Mouse (Mus musculus) macrophage (primary cell): Measurements from ENCODE around the gene Apobr. TPM values are rescaled to one million over a fixed set of nuclear protein-coding genes. Genes with fewer than 3 reads are reported as not detected.

Source experiments
- H3K27ac ChIP-seq: fragments of 350-480 bp; formaldehyde crosslinking; 2 replicates; pipeline ENCODE4 v1.9.0; 2021
- H3K36me3 ChIP-seq: fragments of 350-480 bp; formaldehyde crosslinking; 2 replicates; pipeline ENCODE4 v1.9.0; 2021; ENCODE audit errors: inconsistent target
- H3K4me3 ChIP-seq: fragments of 350-480 bp; formaldehyde crosslinking; 2 replicates; pipeline ENCODE4 v1.9.0; 2021; ENCODE audit errors: inconsistent target
- H3K79me2 ChIP-seq: fragments of 350-480 bp; formaldehyde crosslinking; 2 replicates; pipeline ENCODE4 v1.9.0; 2021; ENCODE audit errors: inconsistent target
- WGBS: methylation state at CpG from one replicate; pipeline ENCODE4 v1.1.7; 2026; ENCODE audit warnings: inconsistent platforms; ENCODE audit not compliant: missing documents; 5-methylcytosine and 5-hydroxymethylcytosine counted together
- polyA plus RNA-seq: library from polyadenylated mRNA; stranded (reverse); fragments of 250-400 nt; gene quantifications from 3 replicates; pipeline ENCODE4 v1.2.4, GENCODE M21; 2018; ENCODE audit warnings: inconsistent platforms
- total RNA-seq, 78 experiments: library from RNA; depleted of rRNA; stranded (reverse); fragments of 250-400 nt; gene quantifications; 1 replicate in 9 of 78; 2 replicates in 24 of 78; 3 replicates in 43 of 78; 4 replicates in 2 of 78; pipeline ENCODE4 v1.2.4; 2018; ENCODE audit warnings: inconsistent platforms in 56 of 78

Apobr gene
- 100 to 1,000 TPM in 25 of 26 experiments, 10 to 100 TPM in 1; 91.4 to 389 (median 168) TPM for total RNA-seq (2018; cell fraction: chromatin; rRNA removed)
- 100 to 1,000 TPM in 2 of 26 experiments, 10 to 100 TPM in 24; 48.9 to 110 (median 75.0) TPM for total RNA-seq (2018; cell fraction: cytosol; rRNA removed)
- 100 to 1,000 TPM; 123 to 332 (median 182) TPM for total RNA-seq (2018; cell fraction: nucleus; rRNA removed)
- polyA plus RNA-seq = 51.3 to 183 TPM (median 99.8 TPM) in 3 replicates

DNA sequence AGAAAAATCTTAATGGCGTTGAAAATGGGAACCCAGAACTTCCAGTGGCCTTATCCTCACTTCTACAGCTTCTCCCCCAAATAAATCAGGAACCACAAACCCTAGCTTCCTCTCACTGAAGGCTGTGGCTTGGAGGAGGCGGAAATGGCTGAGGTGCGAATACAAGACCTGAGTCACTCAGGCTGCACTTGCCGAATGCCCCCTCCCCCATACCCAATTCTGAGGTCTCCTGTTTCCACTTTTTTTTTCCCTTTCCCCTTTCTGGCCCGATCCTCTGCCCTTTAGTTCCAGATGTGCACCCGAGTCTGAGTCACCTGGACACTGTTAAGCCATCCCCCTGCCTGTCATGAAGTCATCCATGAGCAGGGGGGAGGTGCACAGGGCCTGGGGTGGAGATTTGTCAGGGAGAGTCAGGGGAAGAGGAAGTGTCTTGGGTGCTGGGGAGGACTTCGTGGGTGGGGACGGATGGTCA, at the start of gene Apobr:
TSS of gene Apobr (plus strand) at position 437 of the 472 bp plus-strand sequence.
- H3K27ac ChIP-seq = peak within 1 kb of the TSS; percentile 94
- 0% methylated on average over 8 of the region's 8 CpGs for whole genome bisulfite sequencing
- peaks cover 79% of the 10 kb centered on the region for H3K79me2 ChIP-seq
- H3K36me3 ChIP-seq = peaks cover 38% of the 10 kb centered on the region
- peak within 1 kb of the TSS; percentile 72 for H3K4me3 ChIP-seq

DNA sequence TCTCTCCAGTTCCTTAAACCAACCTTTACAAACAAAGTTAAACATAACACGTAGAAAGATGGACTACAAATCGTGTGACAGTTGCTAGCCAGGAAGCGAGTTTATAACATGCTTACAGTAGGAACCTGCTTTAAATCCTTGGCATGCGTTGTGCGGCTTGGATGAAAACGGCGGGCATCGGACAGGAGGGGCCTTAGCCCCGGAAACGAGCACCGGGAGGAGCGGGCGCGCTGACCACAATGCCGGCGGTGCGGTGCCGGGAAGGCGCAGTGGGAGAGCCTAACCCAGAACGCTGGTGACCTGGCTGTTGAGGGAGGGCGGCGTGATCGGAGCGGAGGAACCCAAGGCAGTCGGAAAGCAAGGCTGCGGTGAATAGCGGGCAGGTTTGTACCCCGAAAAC, 49.0 kb upstream of the Apobr start:
- H3K4me3 ChIP-seq = no peak overlapping the region; the same call in 1 of the 2 replicates
- H3K27ac ChIP-seq = no peak overlapping the region
- H3K36me3 ChIP-seq = no peaks in the 10 kb centered on the region
- H3K79me2 ChIP-seq = no peaks in the 10 kb centered on the region
- 2% methylated on average over 28 of the region's 28 CpGs for WGBS

DNA sequence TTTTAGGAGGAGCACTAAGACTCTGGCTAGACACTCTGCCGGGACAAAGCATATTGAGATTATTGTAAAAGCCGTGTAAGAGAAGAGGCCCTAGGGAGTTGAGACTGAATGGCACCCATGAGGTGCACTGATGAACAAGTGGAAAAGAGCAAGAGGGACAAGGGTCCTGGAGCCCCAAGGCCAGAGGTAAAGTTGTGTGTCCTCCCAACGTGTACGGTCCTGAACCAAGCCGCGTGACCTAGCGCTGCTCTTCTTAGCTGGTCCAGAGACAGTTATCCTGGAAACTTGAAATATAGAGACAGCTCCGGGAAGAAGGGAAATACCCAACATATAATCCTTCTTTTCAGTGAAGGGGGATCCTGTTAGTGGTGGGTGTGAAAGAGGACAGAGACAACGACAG, 48.3 kb upstream of the Apobr start:
- whole genome bisulfite sequencing = 77% methylated on average over 9 of the region's 9 CpGs
- Histone ChIP-seq H3K27ac (no peak overlapping the region), H3K36me3 (no peaks in the 10 kb centered on the region), H3K79me2 (no peaks in the 10 kb centered on the region), H3K4me3 (no peak overlapping the region)

DNA sequence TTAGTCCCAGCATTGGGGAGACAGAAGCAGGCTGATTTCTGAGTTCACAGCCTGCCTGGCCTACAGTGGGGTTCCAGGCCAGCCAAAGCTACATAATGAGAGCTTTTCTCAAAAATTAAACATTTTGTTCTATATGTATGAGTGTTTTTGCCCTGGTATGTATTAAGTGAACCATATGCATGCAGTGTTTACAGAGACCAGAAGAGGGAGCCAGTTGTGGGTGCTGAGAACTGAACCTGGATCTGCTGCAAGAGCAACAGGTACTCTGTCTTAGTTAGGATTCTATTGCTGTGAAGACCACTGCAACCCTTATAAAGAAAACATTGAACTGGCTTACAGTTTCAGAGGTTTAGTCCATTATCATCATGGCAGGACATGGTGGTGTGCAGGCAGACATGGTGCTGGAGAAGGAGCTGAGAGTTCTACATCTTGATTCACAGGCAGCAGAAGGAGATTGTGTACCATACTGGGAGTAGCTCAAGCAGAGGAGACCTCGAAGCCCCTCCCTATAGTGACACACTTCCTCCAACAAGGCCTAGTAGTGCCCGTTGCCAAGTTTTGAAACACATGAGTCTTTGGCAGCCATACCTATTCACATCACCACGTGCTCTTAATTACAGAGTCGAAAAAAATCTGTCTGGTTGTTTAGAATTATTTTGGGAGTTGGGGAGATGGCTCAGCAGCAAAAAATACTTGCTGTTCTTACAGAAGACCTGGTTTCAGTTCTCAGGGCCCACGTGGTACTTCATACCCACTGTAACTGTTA, 46.7 kb upstream of the Apobr start:
- H3K27ac ChIP-seq = no peak overlapping the region
- H3K79me2 ChIP-seq = no peaks in the 10 kb centered on the region
- WGBS = 69% methylated on average over 5 of the region's 5 CpGs
- H3K4me3 ChIP-seq = no peak overlapping the region
- H3K36me3 ChIP-seq = no peaks in the 10 kb centered on the region

DNA sequence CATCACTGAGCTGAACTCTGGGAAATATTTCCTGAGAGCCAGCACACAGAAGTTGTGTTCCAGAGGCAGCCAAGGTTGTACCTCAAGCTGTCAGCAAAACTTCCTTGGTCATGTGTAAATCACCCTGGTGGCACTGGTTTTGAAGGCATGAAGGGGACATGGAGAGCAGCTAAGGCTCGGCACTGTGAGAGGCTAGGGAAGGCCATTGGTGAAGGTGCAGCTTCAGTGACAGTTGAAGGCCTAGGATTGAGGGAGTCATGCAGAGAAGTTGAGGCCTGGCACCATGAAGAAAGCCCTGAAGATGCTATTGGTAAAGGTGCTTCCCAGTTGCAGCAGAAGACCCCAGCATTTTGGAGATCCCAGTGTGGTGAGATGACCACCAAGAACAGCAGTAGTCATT, 43.1 kb upstream of the Apobr start:
- H3K79me2 ChIP-seq = no peaks in the 10 kb centered on the region

DNA sequence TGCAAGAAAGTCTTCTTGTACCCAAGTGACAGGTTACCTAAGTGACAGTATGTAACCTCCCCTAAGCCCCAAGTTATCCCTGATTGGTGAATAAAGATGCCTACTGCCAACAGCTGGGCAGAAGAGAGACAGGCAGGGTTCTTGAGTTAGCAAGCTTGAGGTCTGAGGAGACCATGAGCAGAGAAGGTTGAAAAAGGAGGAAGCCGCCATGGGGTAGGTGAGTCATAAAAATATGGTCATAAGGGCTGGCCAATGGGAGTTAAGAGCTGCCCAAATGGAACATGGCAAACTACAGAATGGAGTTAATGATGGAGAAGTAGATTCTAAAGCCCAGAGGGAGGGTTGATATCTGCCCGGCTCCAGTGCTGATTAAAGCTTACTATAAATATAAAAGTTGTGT, 39.1 kb upstream of the Apobr start:
- H3K4me3 ChIP-seq = no peak overlapping the region
- H3K36me3 ChIP-seq = peaks cover 40% of the 10 kb centered on the region
- H3K79me2 ChIP-seq = peaks cover 10% of the 10 kb centered on the region; the same call in 1 of the 2 replicates
- 66% methylated on average over 2 of the region's 2 CpGs for WGBS
- no peak overlapping the region for H3K27ac ChIP-seq

More for the DNA sequence above, 43.1 kb upstream of the Apobr start:
- Histone ChIP-seq H3K27ac (no peak overlapping the region), H3K36me3 (peaks cover 3% of the 10 kb centered on the region), H3K4me3 (no peak overlapping the region)
- 76% methylated on average over 1 of the region's 1 CpGs for WGBS

DNA sequence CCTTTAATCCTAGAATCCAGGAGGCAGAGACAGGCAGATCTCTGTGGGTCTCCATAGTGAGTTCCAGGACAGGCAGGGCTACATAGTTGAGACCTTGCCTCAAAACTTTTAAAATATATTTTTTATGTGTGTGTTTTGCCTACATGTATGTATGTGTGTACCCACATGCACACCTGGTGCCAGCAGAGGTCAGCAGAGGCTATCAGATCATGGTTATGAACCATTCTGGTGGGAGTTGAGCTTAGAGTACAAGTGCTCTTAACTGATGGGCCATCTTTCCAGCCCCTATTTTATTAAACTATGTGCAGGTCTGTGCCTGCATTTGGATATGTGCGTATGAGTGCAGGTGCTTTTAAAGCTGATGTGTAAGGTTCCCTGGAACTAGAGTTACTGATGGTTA, 29.9 kb upstream of the Apobr start:
- WGBS = 100% methylated on average over 1 of the region's 1 CpGs
- Histone ChIP-seq H3K4me3 (no peak overlapping the region), H3K79me2 (peaks cover 64% of the 10 kb centered on the region; the same call in 1 of the 2 replicates), H3K27ac (no peak overlapping the region), H3K36me3 (peaks cover 97% of the 10 kb centered on the region)

DNA sequence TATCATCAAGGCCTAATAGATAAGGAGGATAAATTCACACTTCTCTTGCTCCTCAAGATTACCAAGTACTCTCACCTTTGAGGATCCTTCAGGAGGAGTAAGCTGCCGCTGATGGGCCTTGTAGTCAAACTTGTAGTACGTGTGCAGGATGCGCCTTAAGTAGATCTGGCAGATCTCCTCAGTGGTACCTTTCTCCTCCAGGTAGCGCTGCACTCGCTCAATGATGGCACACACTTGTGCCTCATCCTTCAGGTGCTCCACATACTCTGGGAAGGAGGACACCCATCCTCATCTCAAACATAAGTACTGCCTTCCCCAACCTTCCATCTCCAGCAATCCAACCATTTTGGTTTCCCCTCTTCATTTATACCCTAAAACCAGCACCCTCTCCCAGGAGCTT, 28.1 kb upstream of the Apobr start:
- Histone ChIP-seq H3K36me3 (peaks cover 96% of the 10 kb centered on the region), H3K4me3 (no peak overlapping the region), H3K27ac (no peak overlapping the region), H3K79me2 (peaks cover 46% of the 10 kb centered on the region; the same call in 1 of the 2 replicates)
- WGBS = 95% methylated on average over 5 of the region's 5 CpGs

DNA sequence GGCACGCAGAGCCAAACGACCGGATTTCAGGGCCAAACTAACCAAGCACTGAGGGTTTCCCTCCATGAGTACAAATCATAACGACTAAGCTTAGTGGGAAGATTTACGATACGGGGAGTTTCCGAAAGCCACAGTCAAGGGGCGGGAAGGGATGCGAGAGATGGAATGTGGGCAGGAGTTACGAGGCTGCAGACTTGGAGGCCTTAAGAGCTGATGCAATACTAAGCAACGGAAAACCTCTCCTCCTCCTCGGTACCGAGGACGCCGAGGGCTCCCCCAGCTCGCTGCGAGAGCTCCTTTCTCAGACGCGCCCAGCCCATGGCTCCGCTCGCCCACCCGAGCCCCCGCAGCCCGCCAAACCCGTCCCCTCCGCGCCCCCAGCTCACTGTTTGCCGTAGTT, 19.0 kb upstream of the Apobr start:
- 0% methylated on average over 23 of the region's 28 CpGs for WGBS
- Histone ChIP-seq H3K79me2 (peaks cover 45% of the 10 kb centered on the region), H3K4me3 (peak overlapping the region; percentile 75), H3K36me3 (peaks cover 38% of the 10 kb centered on the region), H3K27ac (peak overlapping the region; percentile 44)

DNA sequence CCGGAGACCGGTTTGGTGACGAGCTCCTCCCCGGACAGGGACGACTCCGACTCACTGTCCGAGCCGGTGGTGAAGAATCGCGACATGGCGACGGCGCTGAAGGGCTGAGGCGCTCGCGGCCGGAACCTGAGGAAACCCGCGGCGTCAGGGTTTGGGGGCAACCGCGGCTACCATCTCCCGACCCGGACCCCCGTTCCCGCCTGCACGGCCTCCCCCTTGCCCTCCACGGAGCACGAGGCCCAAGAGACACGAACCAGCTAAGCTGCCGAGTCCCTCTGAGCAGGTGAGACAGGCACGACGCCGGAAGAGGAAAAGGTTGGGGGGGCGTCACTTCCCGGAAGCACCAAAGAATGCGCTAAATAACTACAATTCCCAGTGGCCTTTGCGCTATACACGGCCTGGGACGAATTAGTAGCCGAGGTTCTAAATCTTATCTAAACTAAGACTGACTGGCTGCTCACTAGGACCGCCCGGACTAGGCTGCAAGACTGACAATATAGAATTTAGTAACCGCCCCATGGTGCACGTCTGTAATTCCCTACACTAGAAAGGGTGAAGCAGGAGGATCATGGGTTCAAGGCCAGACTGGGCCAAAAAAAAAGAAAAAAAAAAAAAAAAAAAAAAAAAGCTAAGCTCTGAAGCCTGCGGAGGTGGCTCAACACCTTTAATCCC, 18.5 kb upstream of the Apobr start, which contains the start of gene Eif3c:
TSS of gene Eif3c (minus strand) at position 318 of the 672 bp plus-strand sequence.
- under 1% methylated on average over 43 of the region's 46 CpGs for WGBS

DNA sequence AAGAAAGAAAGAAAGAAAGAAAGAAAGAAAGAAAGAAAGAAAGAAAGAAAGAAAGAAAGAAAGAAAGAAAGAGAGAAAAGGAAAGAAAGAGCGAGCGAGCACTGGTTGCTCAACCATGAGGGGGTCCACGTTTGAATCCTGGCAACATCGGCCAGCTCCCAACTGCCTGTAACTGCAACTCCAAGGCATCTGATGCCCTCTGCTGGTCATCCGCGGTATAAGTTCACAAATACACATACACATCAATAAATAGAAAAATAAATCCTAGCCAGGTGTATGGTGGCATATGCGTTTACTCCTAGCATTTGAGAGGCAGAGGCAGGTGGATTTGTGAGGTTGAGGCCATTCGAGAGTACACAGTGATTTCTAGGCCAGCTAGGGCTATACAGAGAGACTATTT, 7.8 kb upstream of the Apobr start:
- Histone ChIP-seq H3K79me2 (peaks cover 62% of the 10 kb centered on the region), H3K4me3 (no peak overlapping the region), H3K36me3 (peaks cover 88% of the 10 kb centered on the region), H3K27ac (no peak overlapping the region)
- 64% methylated on average over 8 of the region's 8 CpGs for WGBS

More for the DNA sequence above, 18.5 kb upstream of the Apobr start, which contains the start of gene Eif3c:
- Histone ChIP-seq H3K79me2 (peaks cover 45% of the 10 kb centered on the region), H3K27ac (peak within 1 kb of the TSS; percentile 44), H3K4me3 (peak within 1 kb of the TSS; percentile 75), H3K36me3 (peaks cover 33% of the 10 kb centered on the region)

DNA sequence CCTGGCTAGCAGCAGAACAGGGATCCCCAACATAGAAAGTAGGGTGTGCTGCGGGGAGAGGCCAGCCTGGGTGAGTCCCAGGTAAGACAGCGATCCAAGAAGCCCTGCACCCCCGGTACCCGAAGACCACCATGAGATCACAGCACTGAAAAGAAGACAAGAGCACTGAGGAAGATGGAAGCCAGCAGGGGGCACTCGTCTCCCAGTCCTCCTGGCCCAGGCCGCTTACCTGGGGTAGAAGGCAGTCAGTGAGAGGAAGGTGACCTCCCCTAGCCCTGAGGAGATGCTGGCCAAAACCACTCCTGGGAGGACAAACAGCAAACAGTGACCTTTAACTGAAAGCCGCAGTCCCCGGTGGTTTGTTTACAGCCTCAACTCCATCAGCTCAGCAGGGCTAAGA, 5.6 kb upstream of the Apobr start:
- H3K36me3 ChIP-seq = peaks cover 67% of the 10 kb centered on the region
- H3K27ac ChIP-seq = no peak overlapping the region
- peaks cover 84% of the 10 kb centered on the region for H3K79me2 ChIP-seq
- no peak overlapping the region for H3K4me3 ChIP-seq
- WGBS = 91% methylated on average over 8 of the region's 8 CpGs

DNA sequence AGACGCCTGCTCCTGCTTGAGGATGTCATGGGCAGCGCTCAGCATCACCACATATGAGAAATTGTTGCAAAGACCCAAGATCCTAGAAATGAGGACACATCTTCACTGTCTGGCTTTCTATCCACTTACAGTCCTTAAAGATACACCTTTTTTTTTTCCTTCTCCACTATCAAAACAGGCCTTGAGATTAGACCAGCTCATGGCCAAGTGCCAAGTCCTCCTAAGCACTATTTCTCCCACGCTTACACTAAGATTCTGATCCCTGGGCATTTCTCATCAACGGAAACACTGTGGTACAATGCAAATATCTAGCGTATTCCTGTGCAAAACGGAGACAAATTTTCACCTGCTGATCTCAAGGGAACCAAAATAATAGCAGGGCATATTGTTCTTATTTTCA, 3.1 kb upstream of the Apobr start:
- Histone ChIP-seq H3K79me2 (peaks cover 92% of the 10 kb centered on the region), H3K27ac (no peak overlapping the region), H3K4me3 (no peak overlapping the region), H3K36me3 (peaks cover 44% of the 10 kb centered on the region)
- 97% methylated on average over 6 of the region's 6 CpGs for WGBS

DNA sequence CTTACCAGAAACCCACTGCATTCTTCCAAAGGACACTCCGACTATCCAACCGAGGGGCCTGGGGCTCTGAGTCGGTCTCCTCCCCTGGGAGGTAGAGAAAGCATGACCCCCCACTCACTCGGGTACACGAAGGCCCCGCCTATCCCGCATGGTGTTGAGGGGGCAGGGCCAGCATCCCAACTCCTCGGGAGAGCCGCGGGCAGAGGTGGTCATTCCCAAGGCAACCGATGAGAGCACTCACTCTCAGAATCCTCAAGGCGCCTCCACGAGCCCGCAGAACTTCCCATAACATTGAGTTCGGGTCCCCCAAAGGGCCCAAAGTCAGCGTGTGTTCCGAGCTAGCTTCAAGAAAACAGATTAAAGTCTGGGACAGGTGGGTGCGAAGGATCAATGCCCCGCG, 2.0 kb upstream of the Apobr start:
- Histone ChIP-seq H3K79me2 (peaks cover 92% of the 10 kb centered on the region), H3K36me3 (peaks cover 38% of the 10 kb centered on the region), H3K4me3 (peak overlapping the region; percentile 72), H3K27ac (peak overlapping the region; percentile 94)
- WGBS = 15% methylated on average over 20 of the region's 20 CpGs
